Mouse (Mus musculus) MEL-GATA-1-ER (cell line): ENCODE data around the gene Tsg101.
"Not testable (repeated sequence)": the region's sequence is repeated elsewhere in the genome, so short reads cannot be mapped to it uniquely, and the experiment has no call there.

Experiments used
- DNase-seq: peaks from one replicate; pipeline ENCODE4 v3.0.0-alpha.2; 2012; ENCODE audit warnings: low read depth; ENCODE audit errors: extremely low read depth

The Tsg101 gene

DNA sequence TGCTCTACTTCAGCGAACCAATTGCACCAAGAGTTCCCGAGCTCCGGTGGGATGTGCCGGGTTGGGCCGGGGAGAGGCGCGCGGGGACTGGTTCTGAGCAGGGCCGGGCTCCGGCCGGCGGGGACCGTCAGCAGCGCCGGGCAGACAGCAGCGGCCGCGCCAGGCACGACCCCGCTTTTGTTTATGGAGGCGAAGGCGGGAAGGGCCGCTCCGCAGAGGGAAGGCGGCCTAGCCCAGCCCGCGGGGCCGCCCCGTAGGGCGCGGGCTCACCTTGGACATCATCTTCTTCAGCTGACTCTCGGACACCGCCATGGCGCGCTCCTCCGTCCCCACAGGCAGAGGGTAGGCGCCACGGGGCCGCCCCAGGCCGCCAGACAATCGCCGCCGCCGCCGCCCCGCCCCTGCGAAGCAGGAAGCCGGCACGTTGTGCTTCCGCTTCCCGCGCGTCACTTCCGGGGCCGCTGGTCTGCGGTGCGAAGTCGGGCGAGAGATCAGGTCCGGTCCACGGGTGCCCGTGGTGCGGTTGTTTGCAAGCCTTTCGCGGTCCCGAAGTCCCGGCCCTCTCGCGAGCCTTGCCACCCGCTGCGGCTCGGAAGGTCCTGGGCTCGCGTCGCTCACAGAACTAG, at the start of gene Tsg101:
Gene Tsg101 (minus strand): TSS at position 419 of the 626 bp plus-strand sequence.
- DNase-seq, result peak; percentile 55

DNA sequence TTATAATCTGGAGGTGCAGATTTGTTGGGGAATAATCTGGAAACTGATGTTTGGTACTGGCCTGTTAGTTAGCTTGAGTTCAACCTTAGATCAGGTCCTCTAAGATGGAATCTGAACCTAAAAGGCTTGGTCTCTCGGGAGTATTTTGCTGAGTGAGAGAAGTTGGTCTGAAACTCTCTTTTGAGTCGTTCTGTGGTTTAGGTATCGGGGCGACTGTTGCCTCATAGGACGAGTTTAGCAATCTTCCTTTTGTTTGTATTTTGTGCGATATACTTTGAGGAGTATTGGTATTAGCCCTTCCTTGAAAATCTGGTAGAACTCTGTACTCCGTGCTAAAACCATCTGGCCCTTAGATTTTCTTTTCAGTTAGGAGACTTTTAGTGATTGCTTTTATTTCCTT, 44.3 kb upstream of the Tsg101 start:
- DNase-seq, result no peak

DNA sequence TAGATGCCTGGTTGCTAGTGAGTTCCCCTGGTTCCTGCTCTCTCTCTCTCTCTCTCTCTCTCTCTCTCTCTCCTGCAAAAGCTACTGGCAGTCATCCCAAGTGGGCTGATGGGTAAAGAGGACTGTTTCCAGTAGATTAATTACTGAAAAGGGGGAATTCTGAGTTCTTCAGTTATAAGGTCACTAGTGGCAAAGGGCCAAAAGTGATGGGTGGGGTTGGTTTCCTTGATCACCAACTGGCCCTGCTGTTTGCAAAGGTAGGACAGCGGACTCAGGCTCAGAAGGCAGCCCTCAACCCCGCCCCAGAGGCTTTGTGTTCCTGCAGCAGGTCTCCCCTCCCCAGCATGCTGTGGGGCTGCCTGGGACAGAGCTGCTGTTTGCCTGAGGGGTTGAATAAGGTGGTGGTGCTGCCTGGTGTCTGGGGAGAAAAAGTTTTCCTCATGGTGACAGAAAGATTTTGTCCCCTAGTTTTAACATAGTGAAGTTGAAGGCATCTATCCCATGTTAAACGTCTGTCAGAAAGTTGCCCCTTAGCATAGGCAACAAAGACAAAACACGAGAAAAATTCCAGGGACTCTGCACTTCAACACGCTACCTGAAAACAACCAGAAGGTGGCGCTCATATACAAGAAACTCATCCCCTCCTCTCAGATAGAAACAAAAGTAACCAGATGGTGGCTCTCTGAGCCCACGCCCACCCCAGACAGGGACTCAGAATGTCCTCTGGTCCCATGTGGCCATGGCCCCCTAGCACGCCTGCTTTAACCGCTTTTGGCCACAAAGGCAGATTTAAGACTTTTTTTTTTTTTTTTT, 43.2 kb upstream of the Tsg101 start:
- DNase-seq, result peak; percentile 56

DNA sequence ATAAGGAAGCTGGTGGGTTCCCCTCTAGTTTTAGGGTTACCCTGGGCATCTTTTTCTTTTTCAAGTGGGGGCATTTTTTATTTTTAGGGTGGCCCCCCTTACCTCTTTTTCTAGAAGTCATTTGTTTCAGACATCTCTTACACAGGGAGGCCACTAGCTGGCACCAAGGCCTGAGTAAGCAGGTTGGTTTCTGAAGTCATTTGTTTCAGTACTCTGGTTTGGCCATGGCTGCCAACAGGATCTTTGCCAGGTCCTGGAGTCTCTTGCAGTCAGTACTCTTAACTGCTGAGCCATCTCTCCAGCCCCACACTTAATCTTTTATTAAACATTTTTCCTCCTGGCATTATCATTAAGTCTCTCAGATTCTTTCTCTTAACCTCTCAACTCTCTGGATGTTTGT, 42.4 kb upstream of the Tsg101 start:
- no peak for DNase-seq

DNA sequence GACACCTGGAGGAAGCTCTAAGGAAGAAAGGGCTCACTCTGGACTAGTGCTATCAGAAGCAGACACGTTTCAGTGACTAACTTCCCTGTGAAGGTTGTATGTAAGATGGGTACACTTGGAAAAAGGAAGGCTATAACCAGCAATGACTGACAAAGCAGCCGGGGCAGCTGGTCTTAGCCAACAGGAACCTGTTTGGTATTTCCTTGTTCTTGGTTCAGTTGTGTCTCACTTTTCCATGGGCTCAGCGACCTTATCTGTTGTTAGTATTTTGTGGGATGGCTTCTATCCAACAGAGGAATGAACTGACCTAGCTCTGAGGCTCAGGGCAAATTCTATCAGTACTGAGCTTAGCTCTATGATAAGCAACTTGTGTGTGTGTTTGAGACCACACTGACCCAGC, 41.2 kb upstream of the Tsg101 start:
- peak; percentile 22 for DNase-seq

DNA sequence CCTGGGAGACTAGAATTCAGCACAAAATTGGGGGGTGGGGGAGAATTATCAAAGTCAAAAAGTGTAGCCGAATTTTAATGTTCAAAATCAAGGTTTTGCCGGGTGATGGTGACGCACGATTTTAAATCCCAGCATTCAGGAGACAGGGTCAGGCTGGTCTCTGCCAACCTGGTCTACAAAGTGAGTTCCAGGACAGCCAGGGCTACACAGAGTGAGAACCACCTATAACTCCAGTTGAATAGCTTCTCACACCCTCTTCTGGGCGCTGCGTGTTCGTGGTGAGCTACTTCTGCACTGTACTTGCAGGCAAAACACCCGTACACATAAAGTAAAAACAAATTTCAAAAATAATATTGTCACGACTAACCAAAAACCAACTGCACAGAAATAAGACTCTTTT, 39.1 kb upstream of the Tsg101 start:
- no peak for DNase-seq

DNA sequence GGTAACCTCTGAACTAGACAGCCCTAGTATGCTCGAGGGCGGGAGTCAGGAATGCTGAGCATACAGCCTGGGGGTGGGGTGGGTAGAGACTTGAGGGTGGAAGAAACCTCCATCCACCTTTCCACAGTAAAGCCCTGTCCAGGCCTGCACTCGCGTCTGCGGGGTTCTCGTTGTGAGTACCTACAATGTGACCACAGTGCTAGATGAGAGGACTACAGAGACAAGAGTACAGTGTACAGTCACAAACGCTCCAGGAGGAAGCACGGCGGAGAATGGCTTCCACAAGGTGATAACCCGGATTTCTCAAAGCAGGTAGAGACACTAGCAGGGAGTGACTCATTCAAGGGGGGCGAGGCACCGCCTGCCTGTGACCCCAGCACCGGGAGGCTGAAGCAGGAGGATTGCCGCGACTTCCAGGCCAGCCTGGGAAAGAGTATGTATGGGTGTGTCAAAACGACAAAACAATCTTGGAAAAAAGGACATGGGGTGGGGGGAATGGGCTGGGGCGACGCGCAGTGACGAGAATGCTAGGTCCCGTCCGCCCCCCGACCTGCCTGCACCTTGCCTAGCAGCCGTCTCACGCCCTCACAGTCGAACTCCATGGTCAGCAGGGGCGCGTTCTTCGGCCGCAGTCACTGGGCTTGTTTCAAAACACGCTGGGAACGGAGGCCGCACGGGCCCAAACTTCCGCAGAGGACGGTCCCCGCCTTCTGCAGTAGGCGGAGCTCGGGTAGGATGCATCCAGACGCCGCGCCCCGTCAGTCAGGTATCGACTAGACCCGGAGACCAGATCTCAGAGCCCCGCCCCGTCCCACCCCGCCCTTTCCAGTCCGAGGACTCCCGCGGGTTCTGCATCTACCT, 38.3 kb upstream of the Tsg101 start, which contains the start of gene Uevld:
Gene Uevld (minus strand): TSS at position 697 of the 861 bp plus-strand sequence.
- DNase-seq, result peak; percentile 77

DNA sequence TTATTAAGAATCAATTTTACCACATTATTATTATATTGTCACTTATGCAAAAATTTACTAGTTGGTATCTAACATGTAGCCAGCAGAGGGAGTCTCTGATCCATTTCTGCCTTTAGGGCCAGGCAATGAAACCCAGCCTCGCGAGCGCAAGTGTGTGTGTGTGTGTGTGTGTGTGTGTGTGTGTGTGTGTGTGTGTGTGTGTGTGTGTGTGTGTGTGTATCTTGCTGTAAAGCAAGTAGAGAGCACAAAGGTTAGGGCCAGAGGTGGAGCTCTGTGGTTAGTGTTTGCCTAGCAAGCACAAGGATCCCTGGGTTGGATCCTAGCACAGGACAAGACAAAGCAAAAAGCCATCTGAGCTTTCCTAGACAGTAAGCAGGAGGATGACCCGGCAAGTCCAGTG, 16.1 kb upstream of the Tsg101 start:
- no peak for DNase-seq

DNA sequence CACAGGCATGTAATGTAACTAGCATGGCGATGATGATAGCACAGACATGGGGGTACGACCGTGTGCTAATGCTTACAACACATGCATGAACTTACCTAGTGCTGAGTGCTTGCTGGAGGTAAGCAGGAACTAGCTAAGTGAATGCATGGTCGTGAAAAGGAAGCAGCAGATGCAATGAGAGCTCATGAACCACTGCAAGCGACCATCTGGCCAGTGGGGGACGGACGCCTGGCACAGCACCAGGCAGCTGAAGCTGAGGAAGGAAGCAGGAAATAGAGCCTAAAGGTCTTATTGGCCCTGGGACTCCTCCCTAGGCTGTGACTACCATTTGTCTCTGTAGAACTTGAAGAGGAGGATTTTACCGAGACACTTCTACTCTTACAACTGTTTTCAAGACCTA, 15.0 kb upstream of the Tsg101 start:
- DNase-seq, result no peak

DNA sequence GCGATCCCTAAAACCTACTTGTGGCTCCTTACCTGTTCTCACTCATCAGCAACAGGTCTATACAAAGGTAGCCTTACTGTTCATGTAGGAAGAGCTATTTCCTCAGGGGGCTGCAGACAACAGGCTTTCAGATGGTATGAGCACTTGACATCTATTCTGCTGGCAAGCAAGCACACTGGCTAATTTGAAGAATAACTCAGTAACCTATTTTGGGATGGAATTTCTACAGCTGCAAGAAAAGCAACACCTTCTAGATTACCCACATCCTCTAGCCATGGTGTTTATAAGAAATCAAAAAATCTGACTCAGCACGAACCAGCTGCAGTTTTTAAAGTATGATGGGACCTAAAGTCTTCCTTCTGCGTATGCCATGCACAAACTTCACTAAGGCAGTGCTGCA, 11.6 kb upstream of the Tsg101 start:
- DNase-seq, result no peak

DNA sequence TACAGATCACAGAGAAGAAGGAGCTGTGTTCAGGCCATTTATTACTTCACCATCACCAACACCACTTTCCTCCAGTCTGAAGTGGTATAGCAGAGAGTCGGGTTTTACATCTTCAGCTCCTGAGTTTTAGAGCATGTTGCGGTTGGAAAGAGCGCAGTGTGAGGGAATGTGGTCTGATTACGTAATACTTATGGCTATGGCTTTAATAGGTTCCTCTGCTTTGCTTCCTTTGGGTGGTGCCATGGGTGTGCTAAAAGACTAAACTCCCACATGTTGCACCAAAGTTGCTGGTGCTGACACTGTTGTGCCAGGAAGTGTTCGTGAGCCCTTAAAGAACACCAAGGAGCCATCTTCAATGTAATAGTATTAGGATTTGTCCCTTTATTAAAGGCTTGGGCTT, 8.5 kb upstream of the Tsg101 start:
- no peak for DNase-seq

DNA sequence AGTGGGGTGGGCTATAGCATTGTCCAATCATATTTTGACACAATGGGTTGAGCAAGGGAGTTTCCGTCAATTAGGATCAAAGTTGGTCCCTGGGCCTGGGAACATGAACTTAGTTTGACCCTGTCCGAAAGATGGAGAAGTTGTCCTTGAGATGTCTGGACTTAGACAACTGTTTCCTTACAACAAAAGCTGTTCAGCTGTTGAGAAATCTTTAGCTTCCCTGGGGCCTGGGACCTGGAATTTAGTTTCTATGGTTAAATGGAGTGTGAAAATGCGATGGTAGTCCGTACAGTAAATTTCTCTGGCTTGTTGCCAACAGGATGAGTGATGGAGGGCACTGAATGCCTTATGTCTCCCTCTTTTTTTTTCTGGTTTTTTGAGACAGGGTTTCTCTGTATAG, 2.3 kb upstream of the Tsg101 start:
- no peak for DNase-seq

DNA sequence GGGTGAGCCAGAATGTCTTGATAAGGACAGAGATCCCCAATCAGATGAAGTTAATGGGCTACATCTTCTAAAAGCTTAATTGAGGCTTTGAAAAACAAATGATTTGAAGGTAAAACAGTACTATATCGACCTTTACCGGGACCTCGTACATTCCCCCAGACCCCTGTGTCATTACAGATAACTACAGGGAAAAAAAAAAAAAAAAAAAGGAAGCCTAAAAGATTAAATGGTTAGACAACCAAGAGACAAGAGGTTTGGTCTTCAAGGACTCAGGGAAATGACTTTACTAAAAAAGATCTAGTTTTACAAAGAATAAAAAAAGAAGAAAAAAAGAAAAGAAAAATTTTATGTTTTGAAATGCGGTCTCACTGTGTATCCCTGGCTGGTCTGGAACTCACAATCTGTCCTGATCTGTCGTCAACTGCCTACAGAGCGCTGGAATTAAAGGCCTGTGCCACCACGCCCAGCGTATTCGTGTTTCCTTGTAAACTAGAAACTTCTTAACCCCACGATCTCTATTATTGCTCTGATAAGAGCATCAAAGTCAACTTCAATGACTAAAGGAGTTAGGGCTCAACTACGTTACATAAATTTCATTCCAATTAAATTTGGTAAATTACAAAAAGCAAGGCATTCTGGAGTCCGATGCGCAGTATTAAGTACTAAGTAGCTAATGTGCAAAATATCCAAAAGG, 944 bp downstream of the Tsg101 start:
- DNase-seq, result peak; percentile 43

DNA sequence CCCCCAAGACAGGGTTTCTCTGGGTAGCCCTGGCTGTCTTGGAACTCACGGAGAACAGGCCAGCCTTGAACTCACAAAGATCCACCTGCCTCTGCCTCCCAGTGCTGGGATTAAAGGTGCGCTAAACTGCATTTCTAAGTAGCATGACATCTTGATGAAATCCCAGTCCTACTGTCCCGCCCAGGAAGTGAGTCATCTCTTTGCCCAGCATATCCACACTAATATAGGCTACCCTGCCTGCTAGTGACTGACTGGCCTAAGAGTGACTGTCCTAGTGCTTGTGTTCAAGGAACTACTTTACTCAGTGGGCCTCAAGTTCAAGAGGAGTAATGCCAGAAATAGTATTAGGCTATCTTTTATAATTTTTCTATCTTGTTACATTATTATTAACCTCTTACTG, 3.4 kb downstream of the Tsg101 start:
- no peak for DNase-seq

DNA sequence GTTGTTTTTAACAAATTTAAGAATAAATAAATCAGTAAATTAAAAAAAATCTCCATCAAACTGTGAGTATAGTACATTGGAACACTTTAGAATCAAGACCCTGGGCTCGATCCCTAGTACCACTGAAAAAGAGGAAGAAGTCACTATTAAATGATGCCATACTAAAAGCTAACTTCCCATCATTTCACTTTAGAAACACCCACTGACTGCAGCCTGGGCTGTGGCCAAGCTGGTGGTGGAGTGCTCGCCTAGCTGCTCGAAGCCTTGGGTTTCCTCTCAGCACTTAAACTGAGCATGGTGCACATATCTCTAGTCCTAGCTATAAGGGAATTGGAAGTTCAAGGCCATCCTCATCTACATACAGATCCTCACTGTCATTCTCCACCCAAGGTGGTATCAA, 8.5 kb downstream of the Tsg101 start:
- no peak for DNase-seq

DNA sequence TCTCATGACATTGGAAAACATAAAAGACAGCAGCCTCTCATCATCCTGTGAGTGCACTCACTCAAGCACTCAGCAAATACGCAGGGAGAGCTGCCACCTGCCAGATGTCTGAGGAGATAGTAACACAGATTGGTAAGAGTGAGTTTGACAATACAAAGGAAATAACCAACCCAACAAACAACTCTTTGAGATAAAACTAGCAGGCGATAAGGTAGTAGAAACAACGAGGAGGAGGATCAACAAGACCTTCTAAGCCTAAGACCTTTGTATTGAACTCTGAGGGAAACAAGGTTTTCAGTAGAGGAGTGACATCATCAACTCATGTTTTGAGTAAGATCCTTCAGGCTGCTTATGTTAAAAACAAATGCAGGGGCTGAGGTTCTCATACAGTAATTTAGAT, 20.4 kb downstream of the Tsg101 start:
- DNase-seq, result no peak

DNA sequence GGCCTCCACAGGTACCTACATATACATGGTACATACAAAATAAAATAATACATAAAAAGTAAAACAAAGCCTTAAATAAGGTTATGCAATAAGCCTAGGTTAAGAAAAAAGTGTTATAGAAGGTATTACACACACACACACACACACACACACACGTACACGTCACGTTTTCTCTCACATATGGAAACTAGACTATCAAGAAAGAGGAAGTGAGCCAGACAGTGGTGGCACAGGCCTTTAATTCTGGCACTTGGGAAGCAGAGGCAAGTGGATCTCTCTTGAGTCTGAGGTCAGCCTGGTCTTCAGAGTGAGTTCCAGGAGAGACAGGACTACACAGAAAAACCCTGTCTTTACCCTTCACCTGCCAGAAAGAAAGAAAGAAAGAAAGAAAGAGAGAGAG, 24.3 kb downstream of the Tsg101 start:
- no peak for DNase-seq

DNA sequence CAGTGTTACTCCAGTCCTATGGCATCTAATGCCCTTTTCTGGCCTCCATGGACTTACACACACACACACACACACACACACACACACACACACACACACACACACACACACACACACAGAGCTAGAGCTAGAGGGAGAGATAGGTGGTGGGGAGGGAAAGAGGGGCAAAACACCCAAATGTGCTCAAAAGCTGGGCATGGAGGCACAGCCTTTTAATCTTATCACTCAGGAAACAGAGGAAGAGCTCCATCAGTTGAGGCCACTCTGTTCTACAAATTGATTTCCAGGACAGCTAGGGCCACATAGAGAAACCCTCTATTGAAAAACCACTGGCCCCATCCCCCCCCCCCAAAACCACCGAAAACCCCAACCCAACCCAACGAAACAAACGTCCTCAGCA, 36.5 kb downstream of the Tsg101 start:
- peak; percentile 82 for DNase-seq

DNA sequence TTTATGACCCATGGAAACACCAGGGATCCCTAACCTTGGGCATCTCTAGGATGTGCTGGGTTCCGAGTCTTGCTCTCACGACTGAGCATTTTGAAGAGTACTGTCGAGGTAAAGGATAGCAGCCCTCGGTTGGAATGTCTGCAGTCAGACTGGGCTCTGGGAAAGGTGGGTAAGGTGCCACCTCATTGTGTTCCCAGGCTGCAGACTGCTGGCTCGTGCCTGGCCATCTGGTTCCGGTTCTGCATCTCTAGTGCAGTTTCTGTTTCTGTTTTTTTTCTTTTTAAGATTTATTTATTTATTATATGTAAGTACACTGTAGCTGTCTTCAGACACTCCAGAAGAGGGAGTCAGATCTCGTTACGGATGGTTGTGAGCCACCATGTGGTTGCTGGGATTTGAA, 37.8 kb downstream of the Tsg101 start:
- not testable (repeated sequence) for DNase-seq

DNA sequence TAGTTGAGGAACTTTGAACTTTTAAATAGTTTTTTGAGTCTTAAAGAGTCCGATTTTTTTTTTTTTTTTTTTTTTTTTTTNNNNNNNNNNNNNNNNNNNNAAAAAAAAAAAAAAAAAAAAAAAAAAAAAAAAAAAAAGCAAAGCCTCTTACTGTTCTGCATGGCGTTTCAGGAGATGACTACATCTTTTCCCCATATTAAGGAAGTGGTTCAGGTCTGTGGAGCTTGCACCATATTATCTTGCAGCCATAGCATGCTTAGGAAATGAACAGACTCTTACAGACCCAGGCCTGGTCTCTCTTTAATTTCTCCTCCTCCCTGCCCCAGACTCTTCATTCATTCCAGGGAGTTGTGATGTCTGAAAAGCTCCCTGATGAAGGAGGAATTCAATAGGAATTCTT, 38.8 kb downstream of the Tsg101 start:
- peak; percentile 47 for DNase-seq

DNA sequence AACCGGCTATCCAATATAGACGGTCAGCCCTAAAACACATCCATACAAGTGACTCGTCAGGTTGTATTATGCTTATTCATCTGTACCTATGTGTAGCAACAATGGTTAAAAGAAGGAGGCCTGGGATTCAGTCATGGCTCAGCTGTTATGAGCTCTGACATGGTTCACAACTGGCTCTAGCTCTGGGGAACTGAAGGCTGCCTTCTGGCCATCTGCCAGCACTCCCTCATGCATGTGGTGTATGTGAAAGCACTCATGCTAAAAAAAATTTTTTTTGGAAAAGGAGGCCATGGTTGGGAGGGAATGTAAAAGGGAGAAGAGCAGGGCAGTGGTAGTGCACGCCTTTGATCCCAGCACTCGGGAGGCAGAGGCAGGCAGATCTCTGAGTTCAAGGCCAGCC, 39.9 kb downstream of the Tsg101 start:
- DNase-seq, result no peak
